Mouse (Mus musculus): ENCODE data around the gene Cldn15. TPM values are rescaled to one million over a fixed set of nuclear protein-coding genes. Genes with fewer than 3 reads are reported as not detected.
A peak's percentile ranks its signal among the peaks of the same experiment; 100 is the strongest.

Gene Cldn15
- polyA plus RNA-seq, 1 experiment = 2.6 TPM

DNA sequence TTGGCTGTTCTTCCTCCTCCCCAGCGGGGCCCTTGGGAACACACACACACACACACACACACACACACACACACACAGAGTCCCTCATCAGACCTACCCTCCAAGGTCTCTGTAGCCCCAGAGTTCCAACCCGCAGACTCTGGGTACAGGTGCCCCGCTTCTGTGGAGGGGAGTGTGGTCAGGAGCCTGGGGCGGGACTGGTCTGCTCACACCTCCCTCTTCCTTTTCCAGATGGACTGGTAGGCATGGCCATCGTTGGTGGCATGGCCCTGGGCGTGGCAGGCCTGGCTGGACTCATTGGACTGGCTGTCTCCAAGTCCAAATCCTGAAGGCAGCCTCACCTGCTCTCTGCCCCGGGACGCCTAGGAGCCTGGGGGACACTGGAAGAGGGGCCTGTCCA, 730 bp upstream of the Cldn15 start:
- TF ChIP-seq CTCF (IDR thresholded peaks at IDR 0.05; ENCODE audit: extremely low read depth, insufficient read depth, insufficient read length, insufficient replicate concordance) (no peak), POLR2A (IDR thresholded peaks at IDR 0.05; ENCODE audit: low read depth, low read length) (no peak)
- no peak overlapping the region for H3K27ac ChIP-seq (ENCODE audit: insufficient read depth, low read length)
- peaks cover 3% of the 10 kb centered on the region; the same call in 1 of the 2 replicates for H3K4me1 ChIP-seq (ENCODE audit: control insufficient read depth, insufficient read depth, insufficient read length)
- H3K4me3 ChIP-seq (ENCODE audit: extremely low read depth, insufficient read depth, insufficient read length) = no peak overlapping the region
- no peaks in the 10 kb centered on the region for H3K27me3 ChIP-seq (ENCODE audit: control insufficient read depth, insufficient read depth, low read length)
- peaks cover 23% of the 10 kb centered on the region for H3K36me3 ChIP-seq (ENCODE audit: control insufficient read depth, insufficient read depth, low read length)
- DNase-seq (ENCODE audit: low read depth in 1 of 2, low spot score in 2 of 2) = no peak
- 78% methylated on average over 8 of the region's 8 CpGs for WGBS

DNA sequence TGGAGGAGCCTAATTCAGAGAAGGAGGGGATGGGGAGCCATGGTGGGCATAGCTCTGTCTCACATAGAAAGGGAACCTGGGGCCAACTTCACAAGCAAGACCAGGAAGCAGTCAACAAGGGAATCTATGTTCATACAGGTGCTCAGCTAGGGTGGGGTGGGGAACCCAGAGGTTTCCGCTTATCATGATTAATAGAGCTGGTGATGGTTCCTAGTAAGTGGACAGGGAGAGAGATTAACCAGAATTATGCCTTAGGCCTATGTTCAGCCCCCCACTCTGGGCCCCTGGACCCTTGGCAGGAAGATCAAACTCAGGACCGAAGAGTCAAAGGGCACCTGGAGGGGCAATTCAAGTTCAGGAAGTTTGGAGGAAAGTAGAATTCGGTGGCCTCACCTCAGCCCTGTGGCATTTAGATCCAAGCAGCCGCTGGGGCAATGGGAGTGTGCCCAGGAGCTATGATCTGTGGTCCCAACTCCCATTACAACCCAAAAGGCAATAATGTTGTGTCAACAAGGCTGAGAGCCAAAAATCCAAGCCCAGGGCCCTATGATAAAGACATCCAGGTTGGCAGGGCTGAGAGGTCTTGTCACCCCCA, 542 bp downstream of the Cldn15 start:
- 79% methylated on average over 4 of the region's 4 CpGs for WGBS
- Histone ChIP-seq H3K4me3 (ENCODE audit: extremely low read depth, insufficient read depth, insufficient read length) (no peak overlapping the region), H3K4me1 (ENCODE audit: control insufficient read depth, insufficient read depth, insufficient read length) (peaks cover 3% of the 10 kb centered on the region; the same call in 1 of the 2 replicates), H3K27ac (ENCODE audit: insufficient read depth, low read length) (no peak overlapping the region), H3K36me3 (ENCODE audit: control insufficient read depth, insufficient read depth, low read length) (peaks cover 23% of the 10 kb centered on the region), H3K27me3 (ENCODE audit: control insufficient read depth, insufficient read depth, low read length) (no peaks in the 10 kb centered on the region)
- no peak for DNase-seq (ENCODE audit: low read depth in 1 of 2, low spot score in 2 of 2)
- TF ChIP-seq CTCF (IDR thresholded peaks at IDR 0.05; ENCODE audit: extremely low read depth, insufficient read depth, insufficient read length, insufficient replicate concordance) = no peak
- no peak for TF ChIP-seq POLR2A (IDR thresholded peaks at IDR 0.05; ENCODE audit: low read depth, low read length)

DNA sequence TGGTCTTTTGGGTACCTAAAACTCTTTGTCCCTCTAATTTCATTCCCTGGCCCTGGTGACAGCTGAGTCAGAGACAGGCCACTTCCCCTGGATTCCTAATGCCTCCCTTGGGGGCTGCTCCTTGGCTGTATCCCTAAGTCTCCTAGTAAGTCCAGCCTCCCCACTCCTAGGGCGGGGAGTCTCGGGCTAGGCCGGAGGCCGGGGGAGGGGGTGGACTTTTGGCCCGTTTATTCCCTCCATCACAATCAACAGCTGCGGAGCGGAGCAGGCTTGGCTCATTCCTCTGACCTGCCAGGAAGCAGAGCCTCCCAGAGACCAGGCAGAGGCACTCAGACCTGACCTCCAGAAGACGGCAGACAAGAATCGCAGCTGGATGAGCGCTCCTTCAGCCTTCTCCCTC, 1.2 kb downstream of the Cldn15 start:
- Histone ChIP-seq H3K27ac (ENCODE audit: insufficient read depth, low read length) (no peak overlapping the region), H3K27me3 (ENCODE audit: control insufficient read depth, insufficient read depth, low read length) (no peaks in the 10 kb centered on the region), H3K4me1 (ENCODE audit: control insufficient read depth, insufficient read depth, insufficient read length) (peaks cover 3% of the 10 kb centered on the region; the same call in 1 of the 2 replicates), H3K36me3 (ENCODE audit: control insufficient read depth, insufficient read depth, low read length) (peaks cover 23% of the 10 kb centered on the region), H3K4me3 (ENCODE audit: extremely low read depth, insufficient read depth, insufficient read length) (no peak overlapping the region)
- TF ChIP-seq CTCF (IDR thresholded peaks at IDR 0.05; ENCODE audit: extremely low read depth, insufficient read depth, insufficient read length, insufficient replicate concordance) (no peak), POLR2A (IDR thresholded peaks at IDR 0.05; ENCODE audit: low read depth, low read length) (no peak)
- WGBS = 91% methylated on average over 10 of the region's 10 CpGs
- DNase-seq (ENCODE audit: low read depth in 1 of 2, low spot score in 2 of 2) = no peak

DNA sequence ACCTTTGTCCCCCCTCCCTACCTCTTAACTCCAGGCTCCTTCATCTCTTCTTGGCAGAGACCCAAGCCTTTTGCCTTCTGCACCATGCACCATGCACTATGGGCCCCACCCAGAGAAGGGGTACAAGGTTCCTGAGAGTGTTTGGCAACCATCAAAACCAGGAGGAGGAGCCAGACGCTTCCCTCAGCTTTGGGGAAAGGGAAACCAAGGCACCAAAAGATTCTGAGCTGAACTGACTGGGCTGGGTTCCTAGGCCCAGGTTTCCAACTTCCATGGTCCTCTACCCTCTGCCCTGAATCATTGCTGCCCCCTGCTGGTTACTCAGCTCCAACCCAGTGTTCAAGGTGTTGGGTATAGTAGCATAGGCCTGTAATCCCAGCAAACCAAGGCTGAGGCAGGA, 4.3 kb downstream of the Cldn15 start:
- Histone ChIP-seq H3K36me3 (ENCODE audit: control insufficient read depth, insufficient read depth, low read length) (peaks cover 6% of the 10 kb centered on the region), H3K4me1 (ENCODE audit: control insufficient read depth, insufficient read depth, insufficient read length) (no peaks in the 10 kb centered on the region), H3K4me3 (ENCODE audit: extremely low read depth, insufficient read depth, insufficient read length) (no peak overlapping the region), H3K27me3 (ENCODE audit: control insufficient read depth, insufficient read depth, low read length) (no peaks in the 10 kb centered on the region), H3K27ac (ENCODE audit: insufficient read depth, low read length) (no peak overlapping the region)
- DNase-seq (ENCODE audit: low read depth in 1 of 2, low spot score in 2 of 2) = peak; percentile 42 to 69
- 80% methylated on average over 1 of the region's 1 CpGs for WGBS
- peak; percentile 67; the same call in 1 of the 2 replicates for TF ChIP-seq CTCF (IDR thresholded peaks at IDR 0.05; ENCODE audit: extremely low read depth, insufficient read depth, insufficient read length, insufficient replicate concordance)
- TF ChIP-seq POLR2A (IDR thresholded peaks at IDR 0.05; ENCODE audit: low read depth, low read length) = no peak

DNA sequence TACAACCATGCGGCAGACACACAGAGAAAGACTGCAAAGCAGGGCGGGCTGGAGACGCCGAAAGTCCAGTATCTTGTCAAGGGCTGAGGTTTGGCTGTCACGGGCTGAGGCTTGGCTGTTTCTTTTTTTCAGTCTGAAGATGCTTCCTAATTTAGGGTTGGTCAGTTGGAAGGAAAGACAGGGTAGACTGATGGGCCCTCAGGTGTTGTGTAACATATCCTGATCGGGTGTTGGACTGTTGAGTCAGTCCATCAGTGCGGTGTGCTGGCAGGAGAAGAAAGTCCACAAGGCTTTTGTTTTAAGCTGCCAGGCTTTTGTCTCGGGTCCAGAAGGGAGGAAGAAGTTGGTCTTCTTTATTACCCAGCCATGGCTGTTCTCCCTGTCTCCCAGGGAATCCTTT, 7.3 kb downstream of the Cldn15 start:
- no peak for DNase-seq (ENCODE audit: low read depth in 1 of 2, low spot score in 2 of 2)
- Histone ChIP-seq H3K27ac (ENCODE audit: insufficient read depth, low read length) (no peak overlapping the region), H3K4me1 (ENCODE audit: control insufficient read depth, insufficient read depth, insufficient read length) (no peaks in the 10 kb centered on the region), H3K4me3 (ENCODE audit: extremely low read depth, insufficient read depth, insufficient read length) (no peak overlapping the region), H3K36me3 (ENCODE audit: control insufficient read depth, insufficient read depth, low read length) (no peaks in the 10 kb centered on the region), H3K27me3 (ENCODE audit: control insufficient read depth, insufficient read depth, low read length) (no peaks in the 10 kb centered on the region)
- no peak for TF ChIP-seq POLR2A (IDR thresholded peaks at IDR 0.05; ENCODE audit: low read depth, low read length)
- TF ChIP-seq CTCF (IDR thresholded peaks at IDR 0.05; ENCODE audit: extremely low read depth, insufficient read depth, insufficient read length, insufficient replicate concordance) = no peak
- WGBS = 68% methylated on average over 8 of the region's 8 CpGs

DNA sequence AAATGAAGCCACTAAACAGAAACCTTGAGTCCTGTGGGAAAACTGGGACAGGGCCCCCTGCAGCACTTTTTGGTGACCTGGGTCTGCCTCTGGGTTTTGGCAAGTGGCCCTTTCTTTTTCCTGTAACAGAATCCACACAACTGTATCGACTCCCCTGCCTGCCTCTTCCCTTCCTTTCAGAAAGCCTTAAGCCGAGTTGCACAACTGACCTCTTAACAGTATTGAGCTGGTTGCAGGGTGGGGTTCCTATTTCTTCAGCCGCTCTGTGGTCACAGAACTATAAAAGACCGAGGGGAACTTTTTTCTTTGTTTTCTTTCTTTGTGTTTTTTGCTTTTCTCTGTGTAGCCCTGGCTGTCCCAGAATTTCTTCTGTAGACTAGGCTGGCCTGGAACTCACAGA, 11.4 kb downstream of the Cldn15 start:
- Histone ChIP-seq H3K4me1 (ENCODE audit: control insufficient read depth, insufficient read depth, insufficient read length) (no peaks in the 10 kb centered on the region), H3K4me3 (ENCODE audit: extremely low read depth, insufficient read depth, insufficient read length) (no peak overlapping the region), H3K36me3 (ENCODE audit: control insufficient read depth, insufficient read depth, low read length) (no peaks in the 10 kb centered on the region), H3K27me3 (ENCODE audit: control insufficient read depth, insufficient read depth, low read length) (no peaks in the 10 kb centered on the region), H3K27ac (ENCODE audit: insufficient read depth, low read length) (no peak overlapping the region; the same call in 1 of the 2 replicates)
- 27% methylated on average over 4 of the region's 4 CpGs for WGBS
- no peak for DNase-seq (ENCODE audit: low read depth in 1 of 2, low spot score in 2 of 2)
- no peak for TF ChIP-seq POLR2A (IDR thresholded peaks at IDR 0.05; ENCODE audit: low read depth, low read length)
- no peak for TF ChIP-seq CTCF (IDR thresholded peaks at IDR 0.05; ENCODE audit: extremely low read depth, insufficient read depth, insufficient read length, insufficient replicate concordance)

DNA sequence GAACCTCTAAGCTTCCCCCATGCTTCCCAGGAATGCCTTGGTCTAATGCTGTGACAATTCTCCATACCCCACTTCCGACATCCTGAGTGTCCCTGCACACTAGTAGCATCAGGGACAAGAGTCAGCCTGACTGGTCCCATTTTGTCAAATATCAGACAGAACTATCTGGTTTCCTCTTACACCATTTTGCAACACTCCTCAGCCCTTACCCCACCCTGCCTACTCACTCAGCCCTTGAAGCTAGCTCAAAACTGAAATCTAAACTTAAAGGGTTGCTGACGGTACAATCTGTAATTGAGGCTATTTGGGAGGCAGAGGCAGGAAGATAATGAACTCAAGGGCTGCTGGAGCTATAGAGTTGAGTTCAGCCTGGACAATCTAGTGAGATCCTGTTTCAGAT, 13.3 kb downstream of the Cldn15 start:
- no peaks in the 10 kb centered on the region for H3K4me1 ChIP-seq (ENCODE audit: control insufficient read depth, insufficient read depth, insufficient read length)
- TF ChIP-seq CTCF (IDR thresholded peaks at IDR 0.05; ENCODE audit: extremely low read depth, insufficient read depth, insufficient read length, insufficient replicate concordance) (no peak), POLR2A (IDR thresholded peaks at IDR 0.05; ENCODE audit: low read depth, low read length) (no peak)
- WGBS = 87% methylated on average over 2 of the region's 2 CpGs
- no peak overlapping the region for H3K27ac ChIP-seq (ENCODE audit: insufficient read depth, low read length)
- no peaks in the 10 kb centered on the region for H3K36me3 ChIP-seq (ENCODE audit: control insufficient read depth, insufficient read depth, low read length)
- H3K4me3 ChIP-seq (ENCODE audit: extremely low read depth, insufficient read depth, insufficient read length) = no peak overlapping the region
- no peak for DNase-seq (ENCODE audit: low read depth in 1 of 2, low spot score in 2 of 2)
- no peaks in the 10 kb centered on the region for H3K27me3 ChIP-seq (ENCODE audit: control insufficient read depth, insufficient read depth, low read length)

Data from spleen, adult 2 months (tissue).